Mouse (Mus musculus) forebrain, embryonic 10.5 days (tissue): ENCODE results near the gene Dnm1l. TPM values are rescaled to one million over a fixed set of nuclear protein-coding genes. Genes with fewer than 3 reads are reported as not detected.

Experiments
- DNase-seq: peaks from one replicate; pipeline ENCODE4 v3.0.0-alpha.2; 2017; ENCODE audit warnings: low spot score; ENCODE audit errors: extremely low spot score
- H3K27ac ChIP-seq: fragments of 300-500 bp; sonication (generic); 2 replicates; pipeline ENCODE4 v1.5.1; 2016; ENCODE audit warnings: mild to moderate bottlenecking
- H3K27me3 ChIP-seq: fragments of 300-500 bp; sonication (generic); 2 replicates; pipeline ENCODE4 v1.6.1; 2016; ENCODE audit warnings: mild to moderate bottlenecking; ENCODE audit not compliant: poor library complexity, severe bottlenecking
- H3K36me3 ChIP-seq: fragments of 300-500 bp; sonication (generic); replicated peaks from 2 replicates; pipeline ENCODE4 v1.6.1; 2016; ENCODE audit warnings: mild to moderate bottlenecking, moderate library complexity
- H3K4me1 ChIP-seq: fragments of 300-500 bp; sonication (generic); 2 replicates; pipeline ENCODE4 v1.6.1; 2016
- H3K4me3 ChIP-seq: fragments of 300-500 bp; sonication (generic); 2 replicates; pipeline ENCODE4 v1.5.1; 2016; ENCODE audit warnings: mild to moderate bottlenecking, moderate library complexity
- H3K9me3 ChIP-seq: fragments of 300-500 bp; sonication (generic); 2 replicates; pipeline ENCODE4 v1.6.1; 2016; ENCODE audit warnings: mild to moderate bottlenecking, moderate library complexity
- WGBS: fragments of 180-500 bp; shearing (Covaris S2); methylation state at CpG from one replicate; pipeline ENCODE4 v1.1.7; 2016; 5-methylcytosine and 5-hydroxymethylcytosine counted together
- polyA plus RNA-seq: library from polyadenylated mRNA; unstranded; fragments of >200 nt; fragmentation: Nextera tagmentation; extraction: Ambion mirVana; gene quantifications from 2 replicates; pipeline ENCODE4 v1.2.1, GENCODE M21; 2016

Dnm1l gene
- polyA plus RNA-seq, 1 experiment from 2014 or later = 55.8 TPM

DNA sequence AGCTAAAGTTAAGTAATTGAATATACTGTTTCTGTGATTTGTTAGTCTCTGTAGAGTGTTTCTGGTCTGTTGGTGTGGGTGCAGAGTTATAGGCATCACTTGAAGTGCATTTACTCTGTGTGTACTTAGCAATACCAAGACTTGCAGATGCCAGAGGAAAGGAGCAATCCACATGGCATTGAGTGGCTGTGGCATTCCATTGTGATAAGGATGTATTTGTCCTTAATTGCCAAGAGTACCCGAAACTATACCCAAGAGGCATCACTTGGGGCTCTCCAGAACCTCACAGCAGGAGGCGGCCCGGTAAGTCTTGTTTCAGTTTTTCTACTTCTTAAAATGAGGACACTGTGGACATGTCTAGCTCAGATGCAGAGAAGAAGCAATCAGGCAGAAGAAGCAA is 96.3 kb downstream of the Dnm1l start:
- no peak overlapping the region for H3K27ac ChIP-seq
- H3K9me3 ChIP-seq = no peaks in the 10 kb centered on the region
- no peak overlapping the region for H3K4me3 ChIP-seq
- H3K36me3 ChIP-seq = no peaks in the 10 kb centered on the region
- WGBS = 91% methylated on average over 3 of the region's 3 CpGs
- H3K4me1 ChIP-seq = no peaks in the 10 kb centered on the region
- no peaks in the 10 kb centered on the region for H3K27me3 ChIP-seq
- no peak for DNase-seq

Other genes with a start within 250 kb of the Dnm1l start
- 6.4 and 8.2 TPM in 2 replicates for gene Pkp2, start 145.6 kb downstream of the Dnm1l start, polyA plus RNA-seq
- 47.8 and 49.5 TPM in 2 replicates for gene Yars2, start 56.0 kb downstream of the Dnm1l start, polyA plus RNA-seq
- 13.5 and 14.5 TPM in 2 replicates for gene Fgd4, start 241.6 kb upstream of the Dnm1l start, polyA plus RNA-seq